Comparison of ENCODE assay signal across 8 mouse cellular contexts in genomic region chr13:106946594-106947540, GRCm38 (mm10). TPM values are rescaled to one million over a fixed set of nuclear protein-coding genes. Genes with fewer than 3 reads are reported as not detected.
DNase-seq lines count a peak whose midpoint lies in the region; ATAC-seq and TF ChIP-seq lines count a peak whose summit lies in the region.

Gene Dimt1 (plus strand): TSS chr13:106947127.

- peak within 1 kb of the TSS; percentile 83 for H3K4me2 ChIP-seq in CH12.LX (ENCODE audit: insufficient read depth, low read depth, poor library complexity, severe bottlenecking)
- H3K4me2 ChIP-seq in forebrain, embryonic 11.5 days (ENCODE audit: low read depth, low read length, severe bottlenecking): peak within 1 kb of the TSS; percentile 69
- peak within 1 kb of the TSS; percentile 83 for H3K4me2 ChIP-seq in heart, embryonic 16.5 days (ENCODE audit: low read depth, low read length)
- H3K4me2 ChIP-seq in liver, embryonic 15.5 days: peak within 1 kb of the TSS; percentile 87
- peak within 1 kb of the TSS; percentile 65 for H3K4me2 ChIP-seq in neural tube, embryonic 12.5 days (replicated peaks)

- 0 out of 2 replicates have a peak within 1 kb of the TSS, but pooled peaks have one; percentile 21 for H3K27ac ChIP-seq in CH12.LX (ENCODE audit: insufficient read depth, low read depth)
- peak within 1 kb of the TSS; percentile 77; the same call in 1 of the 2 replicates for H3K27ac ChIP-seq in forebrain, embryonic 11.5 days (ENCODE audit: low read depth, low read length)
- H3K27ac ChIP-seq in heart, embryonic 16.5 days (ENCODE audit: low read length): peak within 1 kb of the TSS; percentile 77
- H3K27ac ChIP-seq in liver, embryonic 15.5 days (replicated peaks): peak within 1 kb of the TSS; percentile 76
- H3K27ac ChIP-seq in neural tube, embryonic 12.5 days: peak within 1 kb of the TSS; percentile 54

- peak; percentile 93 for DNase-seq in CH12.LX (ENCODE audit: extremely low read depth)
- peak; percentile 85 for DNase-seq in c-Kit-positive CD71-positive TER-119-negative erythroid progenitor cells, embryonic 14.5 days (ENCODE audit: low read depth)
- DNase-seq in forebrain, embryonic 11.5 days (ENCODE audit: low spot score): peak; percentile 96
- peak; percentile 97 to 98 for DNase-seq in kidney, postnatal 36 days
- peak; percentile 94 for DNase-seq in telencephalon, adult 2 months (ENCODE audit: low read depth, low spot score)

- peaks cover 22 to 26% of the 10 kb centered on the region in 2 experiments for H3K36me3 ChIP-seq in CH12.LX (replicated peaks in 1 of 2; ENCODE audit: control insufficient read depth in 1 of 2, insufficient read depth in 1 of 2, low read length in 1 of 2)
- no peaks in the 10 kb centered on the region; the same call in 1 of the 2 replicates for H3K36me3 ChIP-seq in forebrain, embryonic 11.5 days (ENCODE audit: control insufficient read depth, insufficient read depth, low read length)
- H3K36me3 ChIP-seq in heart, embryonic 16.5 days (ENCODE audit: control insufficient read depth, insufficient read depth): peaks cover 10% of the 10 kb centered on the region; the same call in 1 of the 2 replicates
- H3K36me3 ChIP-seq in liver, embryonic 15.5 days (replicated peaks): peaks cover 26% of the 10 kb centered on the region
- peaks cover 15% of the 10 kb centered on the region; the same call in 1 of the 2 replicates for H3K36me3 ChIP-seq in neural tube, embryonic 12.5 days

- no peak for TF ChIP-seq RAD21 in CH12.LX (IDR thresholded peaks at IDR 0.05; ENCODE audit: low read depth, low read length)

- dilution Hi-C loops in CH12.LX (cut with MboI; ENCODE audit: extremely low pct_ligation_motif_present, extremely low pct_unique_long_range_greater_than_20kb, low sequenced_read_pairs): no loop called here

- ATAC-seq in forebrain, embryonic 11.5 days (replicated peaks; ENCODE audit: low FRiP score): peak; percentile 99
- ATAC-seq in heart, embryonic 16.5 days (replicated peaks; ENCODE audit: extremely low read depth, insufficient read depth, low FRiP score): peak; percentile 99
- ATAC-seq in liver, embryonic 15.5 days (ENCODE audit: insufficient read depth): peak; percentile 99
- peak; percentile 99 for ATAC-seq in neural tube, embryonic 12.5 days (ENCODE audit: low FRiP score, low read depth)

- no peaks in the 10 kb centered on the region for H3K27me3 ChIP-seq in CH12.LX (replicated peaks)
- H3K27me3 ChIP-seq in forebrain, embryonic 11.5 days (ENCODE audit: control insufficient read depth, insufficient read depth, low read length): no peaks in the 10 kb centered on the region
- no peaks in the 10 kb centered on the region for H3K27me3 ChIP-seq in heart, embryonic 16.5 days (ENCODE audit: control insufficient read depth, insufficient read depth, low read length)
- H3K27me3 ChIP-seq in liver, embryonic 15.5 days: peaks cover 3% of the 10 kb centered on the region; the same call in 1 of the 2 replicates
- H3K27me3 ChIP-seq in neural tube, embryonic 12.5 days (replicated peaks): no peaks in the 10 kb centered on the region

- TF ChIP-seq EP300 in CH12.LX (IDR thresholded peaks at IDR 0.05; ENCODE audit: low read length): no peak

- H3K79me2 ChIP-seq in CH12.LX (replicated peaks; ENCODE audit: control insufficient read depth, extremely low read depth, insufficient read depth, poor library complexity, severe bottlenecking): peaks cover 26% of the 10 kb centered on the region

- under 1% methylated on average over 66 of the region's 68 CpGs for WGBS in forebrain, embryonic 11.5 days
- WGBS in heart, embryonic 16.5 days: under 1% methylated on average over 68 of the region's 68 CpGs
- WGBS in liver, embryonic 15.5 days (ENCODE audit: insufficient replicate concordance): under 1% methylated on average over 68 of the region's 68 CpGs
- under 1% methylated on average over 68 of the region's 68 CpGs for WGBS in neural tube, embryonic 12.5 days

- H3K4me1 ChIP-seq in CH12.LX (ENCODE audit: control insufficient read depth in 1 of 2, insufficient read depth in 2 of 2): peaks cover 3 to 18% of the 10 kb centered on the region in 2 experiments; a peak in 2 of 4 replicates
- H3K4me1 ChIP-seq in forebrain, embryonic 11.5 days (replicated peaks; ENCODE audit: control insufficient read depth, insufficient read depth, low read length): peaks cover 6% of the 10 kb centered on the region; the same call in 1 of the 2 replicates
- H3K4me1 ChIP-seq in heart, embryonic 16.5 days (ENCODE audit: control insufficient read depth, insufficient read depth, low read length): peaks cover 14% of the 10 kb centered on the region
- H3K4me1 ChIP-seq in liver, embryonic 15.5 days (replicated peaks): peaks cover 27% of the 10 kb centered on the region
- H3K4me1 ChIP-seq in neural tube, embryonic 12.5 days: peaks cover 11% of the 10 kb centered on the region

- in situ Hi-C loops in CH12.LX (cut with MboI; ENCODE audit: low pct_ligation_motif_present, low pct_unique_long_range_greater_than_20kb, low sequenced_read_pairs): loop anchor here (10.0 kb wide), 1 partner anchor 148 kb away; no protein-coding TSS in a partner anchor

- peak; percentile 86 for TF ChIP-seq POLR2A in CH12.LX (IDR thresholded peaks at IDR 0.05; ENCODE audit: low read depth, low read length)

- TF ChIP-seq CTCF in CH12.LX (conservative IDR thresholded peaks at IDR 0.05 in 1 of 2, IDR thresholded peaks at IDR 0.05 in 1 of 2; ENCODE audit: low read depth in 2 of 2, low read length in 2 of 2): no peak

- no peaks in the 10 kb centered on the region for H3K9me3 ChIP-seq in CH12.LX (replicated peaks; ENCODE audit: low read length)
- no peaks in the 10 kb centered on the region for H3K9me3 ChIP-seq in forebrain, embryonic 11.5 days (ENCODE audit: control insufficient read depth, low read length)
- H3K9me3 ChIP-seq in heart, embryonic 16.5 days (replicated peaks; ENCODE audit: control insufficient read depth, low read length): no peaks in the 10 kb centered on the region
- no peaks in the 10 kb centered on the region for H3K9me3 ChIP-seq in liver, embryonic 15.5 days (replicated peaks)
- H3K9me3 ChIP-seq in neural tube, embryonic 12.5 days: no peaks in the 10 kb centered on the region

- peak within 1 kb of the TSS; percentile 85 for H3K9ac ChIP-seq in CH12.LX (ENCODE audit: insufficient read depth, low read depth)
- peak within 1 kb of the TSS; percentile 89 for H3K9ac ChIP-seq in forebrain, embryonic 11.5 days (ENCODE audit: low read length)
- peak within 1 kb of the TSS; percentile 88 for H3K9ac ChIP-seq in heart, embryonic 16.5 days (ENCODE audit: low read length)
- peak within 1 kb of the TSS; percentile 89 for H3K9ac ChIP-seq in liver, embryonic 15.5 days
- H3K9ac ChIP-seq in neural tube, embryonic 12.5 days: peak within 1 kb of the TSS; percentile 80

- H3K4me3 ChIP-seq in CH12.LX (replicated peaks in 1 of 3; ENCODE audit: low read depth in 2 of 3, low read length in 2 of 3, poor library complexity in 1 of 3): peak within 1 kb of the TSS; percentile 66 to 100 (median 75)
- H3K4me3 ChIP-seq in forebrain, embryonic 11.5 days (ENCODE audit: low read depth, low read length): peak within 1 kb of the TSS; percentile 91
- H3K4me3 ChIP-seq in heart, embryonic 16.5 days (ENCODE audit: low read length): peak within 1 kb of the TSS; percentile 84
- peak within 1 kb of the TSS; percentile 90 for H3K4me3 ChIP-seq in liver, embryonic 15.5 days (replicated peaks)
- H3K4me3 ChIP-seq in neural tube, embryonic 12.5 days: peak within 1 kb of the TSS; percentile 70

TF ChIP-seq in CH12.LX, 34 proteins besides CTCF, POLR2A, EP300 and RAD21 (continues in another document):
- peak; percentile 89 for TF ChIP-seq MAX (IDR thresholded peaks at IDR 0.05; ENCODE audit: low read length)
- TF ChIP-seq IRF4 (IDR thresholded peaks at IDR 0.05; ENCODE audit: low read depth, low read length): peak; percentile 69; the same call in 1 of the 2 replicates
- TF ChIP-seq CHD2 (IDR thresholded peaks at IDR 0.05; ENCODE audit: low read length): 0 out of 2 replicates have a peak, but pooled peaks have one; percentile 60
- TF ChIP-seq UBTF (IDR thresholded peaks at IDR 0.05; ENCODE audit: low read depth, low read length): no peak
- TF ChIP-seq MYC (IDR thresholded peaks at IDR 0.05; ENCODE audit: low read depth, low read length): peak; percentile 96
- TF ChIP-seq HCFC1 (IDR thresholded peaks at IDR 0.05; ENCODE audit: low read depth, low read length): peak; percentile 98
- TF ChIP-seq MEF2A (IDR thresholded peaks at IDR 0.05; ENCODE audit: borderline replicate concordance, low read depth, low read length): peak; percentile 52; the same call in 1 of the 2 replicates
- no peak for TF ChIP-seq USF2 (conservative IDR thresholded peaks at IDR 0.05; ENCODE audit: low read depth, low read length)
- TF ChIP-seq TBP (conservative IDR thresholded peaks at IDR 0.05; ENCODE audit: low read depth, low read length): peak; percentile 75; the same call in 1 of the 2 replicates
- TF ChIP-seq ZMIZ1 (IDR thresholded peaks at IDR 0.05; ENCODE audit: low read depth, low read length): peak; percentile 39; the same call in 1 of the 2 replicates
- TF ChIP-seq JUN (IDR thresholded peaks at IDR 0.05; ENCODE audit: insufficient read depth, low read depth, low read length): no peak
- peak; percentile 64; the same call in 1 of the 2 replicates for TF ChIP-seq POLR2AphosphoS2 (IDR thresholded peaks at IDR 0.05; ENCODE audit: low read depth, low read length)
- 0 out of 2 replicates have a peak, but pooled peaks have one; percentile 17 for TF ChIP-seq NRF1 (IDR thresholded peaks at IDR 0.05; ENCODE audit: low read depth, low read length)
- peak; percentile 95 for TF ChIP-seq SIN3A (IDR thresholded peaks at IDR 0.05; ENCODE audit: low read length)
- TF ChIP-seq USF1 (IDR thresholded peaks at IDR 0.05; ENCODE audit: low read depth, low read length): no peak
- 0 out of 2 replicates have a peak, but pooled peaks have one; percentile 6 for TF ChIP-seq BHLHE40 (IDR thresholded peaks at IDR 0.05; ENCODE audit: low read depth, low read length)
- no peak for TF ChIP-seq ZC3H11A (IDR thresholded peaks at IDR 0.05; ENCODE audit: low read depth, low read length)
- no peak for TF ChIP-seq MAZ (IDR thresholded peaks at IDR 0.05; ENCODE audit: low read depth, low read length)
- TF ChIP-seq ZKSCAN1 (IDR thresholded peaks at IDR 0.05; ENCODE audit: borderline replicate concordance, low read depth, low read length): no peak
- TF ChIP-seq SMC3 (IDR thresholded peaks at IDR 0.05; ENCODE audit: low read depth, low read length): no peak

RNA-seq across cellular contexts. Expression of gene Dimt1, which starts in this region (rescaled TPM):
- total RNA-seq in CH12.LX (2012; rRNA removed) (25.9 and 36.8 TPM in 2 replicates), CH12.LX (2014; rRNA removed) (49.4 and 51.6 TPM in 2 replicates)
- polyA plus RNA-seq in CH12.LX (2012; ENCODE audit: insufficient read length, low read depth): 53.8 and 66.4 TPM in 2 replicates
- polyA plus RNA-seq in forebrain, embryonic 11.5 days (2014; fragmentation: Nextera tagmentation; extraction: Ambion mirVana): 49.3 and 52.0 TPM in 2 replicates
- polyA plus RNA-seq in heart, embryonic 16.5 days (2015; fragmentation: Nextera tagmentation; extraction: Ambion mirVana): 24.5 and 25.2 TPM in 2 replicates
- 13.7 and 14.4 TPM in 2 replicates for polyA plus RNA-seq in liver, embryonic 15.5 days (2015; fragmentation: Nextera tagmentation; extraction: Ambion mirVana)
- polyA plus RNA-seq in neural tube, embryonic 12.5 days (2016; fragmentation: Nextera tagmentation; extraction: Ambion mirVana): 35.5 and 41.8 TPM in 2 replicates

Comparison
In these comparisons a context has a peak if more than half of its experiments do, and no peak if none do; other contexts are left out.
1. Peak in every context shown above with its lines: DNase-seq, ATAC-seq, H3K4me3 ChIP-seq and H3K27ac ChIP-seq.
2. H3K27ac ChIP-seq: peak in every context shown above with its lines; median percentile 77 in forebrain, embryonic 11.5 days; 77 in heart, embryonic 16.5 days; 76 in liver, embryonic 15.5 days; 54 in neural tube, embryonic 12.5 days; 21 in CH12.LX.